Mouse (Mus musculus): Measurements from ENCODE around the gene Gm3468.
"Not testable (repeated sequence)": the region's sequence is repeated elsewhere in the genome, so short reads cannot be mapped to it uniquely, and the experiment has no call there.

Gm3468 gene

GRCm38 (mm10) chr14:6108272-6108925 lies at the start of gene Gm3468:
Gene Gm3468 (minus strand): TSS chr14:6108665.
- DNase-seq: peak; percentile 35 to 45

- not testable (repeated sequence) for DNase-seq
Observed at GRCm38 (mm10) chr14:6125707-6126106, 17.2 kb upstream of the Gm3468 start, which contains the start of gene Gm3476. Gene Gm3476 (minus strand): TSS chr14:6125807.

- DNase-seq: not testable (repeated sequence)
Observed at GRCm38 (mm10) chr14:6107500-6107899, 965 bp downstream of the Gm3468 start.

- not testable (repeated sequence) for DNase-seq
Observed at GRCm38 (mm10) chr14:6093842-6094241, 14.6 kb downstream of the Gm3468 start, which contains the start of gene Gm8206. Gene Gm8206 (minus strand): TSS chr14:6093942.

- not testable (repeated sequence) for DNase-seq
Observed at GRCm38 (mm10) chr14:6058167-6058566, 50.3 kb downstream of the Gm3468 start, which contains the start of gene Gm6337. Gene Gm6337 (minus strand): TSS chr14:6058267.

Measured in thymus, postnatal 36 days (tissue).